In the genomic region with DNA sequence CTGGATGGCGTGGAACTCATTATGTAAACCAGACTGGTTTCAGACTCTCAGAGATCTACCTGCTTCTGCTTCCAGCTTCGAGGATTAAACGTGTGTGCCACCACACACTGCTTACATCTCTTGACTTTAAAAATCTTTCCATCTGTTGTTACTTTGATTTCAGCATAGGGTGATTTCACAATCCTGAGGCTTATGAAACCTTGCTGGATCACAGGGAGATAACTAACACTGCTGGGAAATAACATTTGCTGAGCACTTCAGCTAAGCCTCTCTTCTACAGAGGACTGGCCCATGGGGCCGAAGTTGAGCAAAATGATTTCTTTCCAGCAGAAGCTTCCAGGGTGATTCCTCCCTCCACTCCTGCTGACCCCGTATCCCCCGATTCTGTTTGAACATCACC, we compare ENCODE assay signal across 18 mouse cellular contexts. TPM values are rescaled to one million over a fixed set of nuclear protein-coding genes. Genes with fewer than 3 reads are reported as not detected.
A peak's percentile ranks its signal among the peaks of the same experiment; 100 is the strongest.
DNase-seq lines count a peak whose midpoint lies in the region; ATAC-seq and TF ChIP-seq lines count a peak whose summit lies in the region.
"Had no signal": no experiment of that assay in that cellular context is flagged by ENCODE, and none has a peak within 500 bp of the region (broad histone marks: within the 10 kb centered on the region; RNA-seq: fewer than 3 reads in every experiment).

No protein-coding gene starts in this region.

- H3K9ac ChIP-seq in liver, embryonic 15.5 days: no peak overlapping the region
- H3K9ac ChIP-seq in lung, postnatal 0 days (replicated peaks; ENCODE audit: low read depth): no peak overlapping the region
- H3K9ac ChIP-seq: lung, embryonic 15.5 days had no signal

- H3K4me1 ChIP-seq in liver, embryonic 15.5 days (replicated peaks): no peaks in the 10 kb centered on the region
- H3K4me1 ChIP-seq in lung, postnatal 0 days (ENCODE audit: insufficient read depth, low read depth, low read length): no peaks in the 10 kb centered on the region
- H3K4me1 ChIP-seq in forebrain, embryonic 10.5 days: no peaks in the 10 kb centered on the region
- H3K4me1 ChIP-seq: lung, embryonic 15.5 days had no signal

- no peak overlapping the region for H3K4me3 ChIP-seq in liver, embryonic 15.5 days (replicated peaks)
- no peak overlapping the region for H3K4me3 ChIP-seq in lung, postnatal 0 days (ENCODE audit: low read depth, low read length)
- no peak overlapping the region for H3K4me3 ChIP-seq in forebrain, embryonic 10.5 days
- H3K4me3 ChIP-seq: lung, embryonic 15.5 days had no signal

- ATAC-seq in liver, embryonic 15.5 days (ENCODE audit: insufficient read depth): 0 out of 2 replicates have a peak, but pooled peaks have one; percentile 25
- peak; percentile 50 for ATAC-seq in common myeloid progenitor, adult 5-6 weeks (replicated peaks; ENCODE audit: low read depth, poor library complexity, severe bottlenecking)
- peak; percentile 85 for ATAC-seq in lung, postnatal 0 days
- ATAC-seq: forebrain, embryonic 14.5 days had no signal

- no peak for DNase-seq in liver
- DNase-seq in lung, postnatal 0 days (ENCODE audit: low spot score): peak; percentile 90
- no peak for DNase-seq in right cerebral cortex, postnatal 36 days (ENCODE audit: low spot score in 2 of 2)
- DNase-seq in layer of hippocampus, postnatal 25 days (ENCODE audit: extremely low spot score in 1 of 2, low spot score in 1 of 2): no peak
- no peak for DNase-seq in forebrain, embryonic 10.5 days (ENCODE audit: extremely low spot score, low spot score)
- DNase-seq: adrenal gland, postnatal 36 days; heart, postnatal 36 days; kidney, adult 9 months; kidney, postnatal 4 days; left cerebral cortex, postnatal 4 days; midbrain, embryonic 14.5 days; right cerebral cortex, postnatal 14 days; thymus, adult 18-20 months had no signal

- H3K36me3 ChIP-seq in liver, embryonic 15.5 days (replicated peaks): no peaks in the 10 kb centered on the region
- no peaks in the 10 kb centered on the region for H3K36me3 ChIP-seq in lung, postnatal 0 days (ENCODE audit: insufficient read depth, low read length)
- no peaks in the 10 kb centered on the region for H3K36me3 ChIP-seq in forebrain, embryonic 10.5 days (replicated peaks)
- H3K36me3 ChIP-seq: lung, embryonic 15.5 days had no signal

- no peak overlapping the region for H3K4me2 ChIP-seq in liver, embryonic 15.5 days
- H3K4me2 ChIP-seq in lung, postnatal 0 days (replicated peaks; ENCODE audit: low read depth, low read length): no peak overlapping the region
- H3K4me2 ChIP-seq: heart, embryonic 11.5 days; lung, embryonic 15.5 days had no signal

- no peak for TF ChIP-seq CTCF in lung, postnatal 0 days (IDR thresholded peaks at IDR 0.05)

- no peak overlapping the region for H3K27ac ChIP-seq in liver, embryonic 15.5 days (replicated peaks)
- peak overlapping the region; percentile 75 for H3K27ac ChIP-seq in lung, postnatal 0 days (ENCODE audit: low read length)
- no peak overlapping the region for H3K27ac ChIP-seq in forebrain, embryonic 10.5 days
- H3K27ac ChIP-seq: lung, embryonic 15.5 days had no signal

- 54% methylated on average over 6 of the region's 6 CpGs for WGBS in liver, embryonic 15.5 days (ENCODE audit: insufficient replicate concordance)
- 55% methylated on average over 6 of the region's 6 CpGs for WGBS in lung, postnatal 0 days
- WGBS in forebrain, embryonic 10.5 days: 89% methylated on average over 6 of the region's 6 CpGs

- no peaks in the 10 kb centered on the region; the same call in 1 of the 2 replicates for H3K27me3 ChIP-seq in liver, embryonic 15.5 days
- no peaks in the 10 kb centered on the region for H3K27me3 ChIP-seq in lung, postnatal 0 days (replicated peaks; ENCODE audit: insufficient read depth, low read length)
- no peaks in the 10 kb centered on the region for H3K27me3 ChIP-seq in forebrain, embryonic 10.5 days (ENCODE audit: poor library complexity, severe bottlenecking)
- H3K27me3 ChIP-seq: lung, embryonic 15.5 days had no signal

- H3K9me3 ChIP-seq in liver, embryonic 15.5 days (replicated peaks): no peaks in the 10 kb centered on the region
- H3K9me3 ChIP-seq in lung, postnatal 0 days (ENCODE audit: low read length): no peaks in the 10 kb centered on the region
- H3K9me3 ChIP-seq in forebrain, embryonic 10.5 days: no peaks in the 10 kb centered on the region
- H3K9me3 ChIP-seq: lung, embryonic 15.5 days had no signal

- TF ChIP-seq EP300 in lung, postnatal 0 days (IDR thresholded peaks at IDR 0.05): peak; percentile 92

RNA-seq across cellular contexts. Expression of a gene that starts 11.8 kb away (rescaled TPM):
- 17.5 and 19.5 TPM in 2 replicates for polyA plus RNA-seq in liver, embryonic 15.5 days (2015; fragmentation: Nextera tagmentation; extraction: Ambion mirVana)
- total RNA-seq in common myeloid progenitor, adult 5-6 weeks (2017): 64.7 and 69.2 TPM in 2 replicates
- polyA plus RNA-seq in lung, postnatal 0 days (2015; fragmentation: Nextera tagmentation; extraction: Ambion mirVana): 36.9 and 45.6 TPM in 2 replicates
- 10 to 100 TPM; 50.2 to 50.7 TPM for total RNA-seq in layer of hippocampus, postnatal 25 days (2021)
- polyA plus RNA-seq in forebrain, embryonic 10.5 days (2016; fragmentation: Nextera tagmentation; extraction: Ambion mirVana): 40.3 and 44.6 TPM in 2 replicates

RNA-seq across cellular contexts. Expression of a gene that starts 19.1 kb away (rescaled TPM):
- polyA plus RNA-seq in liver, embryonic 15.5 days (2015; fragmentation: Nextera tagmentation; extraction: Ambion mirVana): 21.9 and 23.2 TPM in 2 replicates
- total RNA-seq in common myeloid progenitor, adult 5-6 weeks (2017): 50.3 and 54.1 TPM in 2 replicates
- 24.5 and 33.0 TPM in 2 replicates for polyA plus RNA-seq in lung, postnatal 0 days (2015; fragmentation: Nextera tagmentation; extraction: Ambion mirVana)
- total RNA-seq in layer of hippocampus, postnatal 25 days (2021): 10 to 100 TPM; 18.2 to 20.2 TPM
- 77.4 and 77.7 TPM in 2 replicates for polyA plus RNA-seq in forebrain, embryonic 10.5 days (2016; fragmentation: Nextera tagmentation; extraction: Ambion mirVana)

Comparison
In these comparisons a context has a peak if more than half of its experiments do, and no peak if none do; other contexts are left out.
1. ATAC-seq: peak in every context shown above with its lines; median percentile 85 in lung, postnatal 0 days; 50 in common myeloid progenitor, adult 5-6 weeks; 25 in liver, embryonic 15.5 days.